Mouse (Mus musculus) layer of hippocampus, adult 9-10 months (tissue): ENCODE measurements at regions not wholly inside any gene's neighbourhood (a gene's known extent, or its start where the extent isn't known, plus 50 kb on each side); places are given as distances from the start of the nearest gene placed in this dataset.

Experiments used
- DNase-seq: peaks from one replicate; pipeline ENCODE4 v3.0.0; 2022; ENCODE audit warnings: low spot score

GRCm38 (mm10) chr10:45009676-45010075 is 57.3 kb upstream of the Prep start:
- no peak for DNase-seq

GRCm38 (mm10) chr10:45009235-45009634 is 57.8 kb upstream of the Prep start:
- DNase-seq: no peak

- no peak for DNase-seq
Measured at GRCm38 (mm10) chr10:45004037-45004653, 62.9 kb upstream of the Prep start.

GRCm38 (mm10) chr10:45003344-45003681 is 63.7 kb upstream of the Prep start:
- no peak for DNase-seq

- DNase-seq: no peak
Measured at GRCm38 (mm10) chr10:45002637-45003343, 64.2 kb upstream of the Prep start.

- DNase-seq: peak; percentile 82
Measured at GRCm38 (mm10) chr10:45000873-45001859, 65.8 kb upstream of the Prep start.

GRCm38 (mm10) chr10:45000027-45000840 is 66.8 kb upstream of the Prep start:
- no peak for DNase-seq

GRCm38 (mm10) chr10:44997906-44998289 is 69.1 kb upstream of the Prep start:
- no peak for DNase-seq

GRCm38 (mm10) chr10:44997184-44997905 is 69.7 kb upstream of the Prep start:
- no peak for DNase-seq

- DNase-seq: no peak
Measured at GRCm38 (mm10) chr10:44995756-44996155, 71.2 kb upstream of the Prep start.

GRCm38 (mm10) chr10:44994385-44995281 is 72.4 kb upstream of the Prep start:
- no peak for DNase-seq

- DNase-seq: no peak
Measured at GRCm38 (mm10) chr10:44993470-44994260, 73.3 kb upstream of the Prep start.

GRCm38 (mm10) chr10:44989539-44989938 is 77.5 kb upstream of the Prep start:
- DNase-seq: no peak

GRCm38 (mm10) chr10:44988756-44989155 is 78.2 kb upstream of the Prep start:
- no peak for DNase-seq

- no peak for DNase-seq
Measured at GRCm38 (mm10) chr10:44987615-44988014, 79.4 kb upstream of the Prep start.

- no peak for DNase-seq
Measured at GRCm38 (mm10) chr10:44981913-44982312, 85.1 kb upstream of the Prep start.

GRCm38 (mm10) chr10:44976815-44977214 is 90.2 kb upstream of the Prep start:
- DNase-seq: no peak

GRCm38 (mm10) chr10:44971911-44972310 is 95.1 kb upstream of the Prep start:
- DNase-seq: no peak

GRCm38 (mm10) chr10:44959968-44960367 is 107.0 kb upstream of the Prep start:
- no peak for DNase-seq
